In the genomic region with DNA sequence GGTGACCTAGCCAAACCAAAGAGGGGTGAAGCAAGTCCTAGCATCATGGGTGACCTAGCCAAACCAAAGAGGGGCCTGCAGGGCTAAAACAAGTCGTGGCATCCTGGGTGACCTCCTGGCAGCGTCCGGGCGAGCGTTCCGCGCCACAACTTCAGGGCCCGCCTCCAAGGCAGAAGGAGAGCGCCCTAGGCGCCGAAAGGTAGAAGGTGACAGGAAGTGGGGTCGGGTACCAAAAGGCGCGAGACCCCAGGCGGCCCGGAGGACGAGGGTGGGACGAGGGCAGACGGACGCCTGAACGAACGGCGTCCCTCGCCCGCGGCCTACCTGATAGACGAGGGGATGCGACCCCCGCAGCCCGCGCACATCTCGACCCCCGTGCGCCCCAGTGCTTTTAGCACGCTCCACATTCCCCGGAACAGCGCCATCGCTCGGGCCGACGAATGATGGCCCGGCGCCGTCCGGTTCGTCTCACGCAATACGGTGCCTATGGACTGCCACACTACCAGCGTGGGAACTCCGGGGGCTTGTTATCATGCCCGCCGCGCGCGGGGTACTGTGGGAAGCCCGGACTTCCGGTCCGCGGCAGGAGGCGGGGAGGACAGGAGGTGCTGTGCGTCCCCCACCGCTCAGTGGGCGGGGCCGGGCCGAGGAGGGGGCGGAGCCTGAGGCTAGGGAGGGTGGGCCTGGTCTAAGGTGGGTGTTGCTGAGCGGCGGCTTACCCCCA, we compare ENCODE assay signal across 8 mouse cellular contexts. TPM values are rescaled to one million over a fixed set of nuclear protein-coding genes. Genes with fewer than 3 reads are reported as not detected.
DNase-seq lines count a peak whose midpoint lies in the region; ATAC-seq and TF ChIP-seq lines count a peak whose summit lies in the region.

No protein-coding gene starts in this region.

- peak overlapping the region; percentile 98 for H3K9ac ChIP-seq in heart, embryonic 13.5 days
- peak overlapping the region; percentile 92 for H3K9ac ChIP-seq in liver, embryonic 12.5 days
- peak overlapping the region; percentile 92 for H3K9ac ChIP-seq in stomach, embryonic 15.5 days

- peak overlapping the region; percentile 80 for H3K4me2 ChIP-seq in heart, embryonic 13.5 days
- H3K4me2 ChIP-seq in liver, embryonic 12.5 days, result peak overlapping the region; percentile 80
- H3K4me2 ChIP-seq in stomach, embryonic 15.5 days, result peak overlapping the region; percentile 69

- H3K79me2 ChIP-seq in C2C12 (ENCODE audit: control insufficient read depth, insufficient read depth), result peaks cover 34% of the 10 kb centered on the region

- H3K4me3 ChIP-seq in C2C12 (ENCODE audit: insufficient read depth, poor library complexity, severe bottlenecking), result peak overlapping the region; percentile 83
- peak overlapping the region; percentile 98 for H3K4me3 ChIP-seq in erythroblast, embryonic 14.5 days (replicated peaks)
- H3K4me3 ChIP-seq in heart, embryonic 13.5 days, result peak overlapping the region; percentile 97
- H3K4me3 ChIP-seq in liver, embryonic 12.5 days, result peak overlapping the region; percentile 94
- peak overlapping the region; percentile 86 for H3K4me3 ChIP-seq in stomach, embryonic 15.5 days (replicated peaks)

- H3K27me3 ChIP-seq in C2C12 (ENCODE audit: control insufficient read depth, insufficient read depth, insufficient read length), result peaks cover 7% of the 10 kb centered on the region
- H3K27me3 ChIP-seq in erythroblast, embryonic 14.5 days (ENCODE audit: control insufficient read depth), result peaks cover 9% of the 10 kb centered on the region
- H3K27me3 ChIP-seq in heart, embryonic 13.5 days (replicated peaks), result peaks cover 12% of the 10 kb centered on the region; the same call in 1 of the 2 replicates
- H3K27me3 ChIP-seq in liver, embryonic 12.5 days (replicated peaks), result peaks cover 15% of the 10 kb centered on the region
- H3K27me3 ChIP-seq in stomach, embryonic 15.5 days (replicated peaks), result no peaks in the 10 kb centered on the region

- WGBS in heart, embryonic 13.5 days, result under 1% methylated on average over 67 of the region's 68 CpGs
- under 1% methylated on average over 66 of the region's 68 CpGs for WGBS in liver, embryonic 12.5 days (ENCODE audit: insufficient replicate concordance)
- WGBS in stomach, embryonic 15.5 days, result under 1% methylated on average over 67 of the region's 68 CpGs

- ATAC-seq in heart, embryonic 13.5 days (ENCODE audit: extremely low read depth, insufficient number of reproducible peaks, low FRiP score, low TSS enrichment), result peak; percentile 95
- ATAC-seq in liver, embryonic 12.5 days, result peak; percentile 97
- ATAC-seq in stomach, embryonic 15.5 days (ENCODE audit: insufficient read depth, low FRiP score, low read depth), result peak; percentile 98

- peak; percentile 98 for DNase-seq in brain, embryonic 14.5 days (ENCODE audit: low read depth)
- peak; percentile 98 for DNase-seq in kidney, postnatal 10 days
- DNase-seq in natural killer cell, adult 2 months (ENCODE audit: low spot score in 2 of 2), result peak; percentile 95 to 96

- H3K36me3 ChIP-seq in C2C12 (ENCODE audit: control insufficient read depth, insufficient read depth), result peaks cover 34% of the 10 kb centered on the region
- peaks cover 34% of the 10 kb centered on the region for H3K36me3 ChIP-seq in erythroblast, embryonic 14.5 days (ENCODE audit: control insufficient read depth)
- H3K36me3 ChIP-seq in heart, embryonic 13.5 days, result peaks cover 32% of the 10 kb centered on the region
- H3K36me3 ChIP-seq in liver, embryonic 12.5 days, result peaks cover 34% of the 10 kb centered on the region
- peaks cover 18% of the 10 kb centered on the region for H3K36me3 ChIP-seq in stomach, embryonic 15.5 days

- no peak for TF ChIP-seq CTCF in C2C12 (IDR thresholded peaks at IDR 0.05; ENCODE audit: control insufficient read depth, insufficient read depth, insufficient read length)
- no peak for TF ChIP-seq CTCF in brain, embryonic 14.5 days (IDR thresholded peaks at IDR 0.05; ENCODE audit: borderline replicate concordance, extremely low read depth, insufficient read depth, insufficient read length)

- H3K79me3 ChIP-seq in C2C12 (ENCODE audit: low read depth), result peaks cover 23% of the 10 kb centered on the region

- peaks cover 18% of the 10 kb centered on the region for H3K4me1 ChIP-seq in erythroblast, embryonic 14.5 days (ENCODE audit: control insufficient read depth)
- peaks cover 11% of the 10 kb centered on the region for H3K4me1 ChIP-seq in heart, embryonic 13.5 days
- peaks cover 28% of the 10 kb centered on the region for H3K4me1 ChIP-seq in liver, embryonic 12.5 days
- peaks cover 3% of the 10 kb centered on the region; the same call in 1 of the 2 replicates for H3K4me1 ChIP-seq in stomach, embryonic 15.5 days

- no peaks in the 10 kb centered on the region for H3K9me3 ChIP-seq in erythroblast, embryonic 14.5 days (ENCODE audit: control insufficient read depth, low read length)
- no peaks in the 10 kb centered on the region for H3K9me3 ChIP-seq in heart, embryonic 13.5 days
- H3K9me3 ChIP-seq in liver, embryonic 12.5 days (replicated peaks), result no peaks in the 10 kb centered on the region
- H3K9me3 ChIP-seq in stomach, embryonic 15.5 days, result no peaks in the 10 kb centered on the region

- H3K27ac ChIP-seq in heart, embryonic 13.5 days (replicated peaks), result peak overlapping the region; percentile 84
- peak overlapping the region; percentile 81 for H3K27ac ChIP-seq in liver, embryonic 12.5 days
- H3K27ac ChIP-seq in stomach, embryonic 15.5 days, result peak overlapping the region; percentile 70

- TF ChIP-seq POLR2A in brain, embryonic 14.5 days (IDR thresholded peaks at IDR 0.05; ENCODE audit: borderline replicate concordance, extremely low read depth, insufficient read depth, insufficient read length, poor library complexity, severe bottlenecking), result peak; percentile 41; the same call in 1 of the 2 replicates

- peak overlapping the region; percentile 91 for H3ac ChIP-seq in C2C12 (ENCODE audit: control insufficient read depth, insufficient read length, low read depth)

TF ChIP-seq in C2C12, 6 proteins besides CTCF, POLR2A, EP300 and RAD21:
- no peak for TF ChIP-seq MYOD1 (IDR thresholded peaks at IDR 0.05; ENCODE audit: control insufficient read depth, insufficient read length, low read depth)
- TF ChIP-seq MAX (IDR thresholded peaks at IDR 0.05), result no peak
- no peak for TF ChIP-seq MYOG (IDR thresholded peaks at IDR 0.05; ENCODE audit: control insufficient read depth, extremely low read depth, insufficient read length)
- no peak for TF ChIP-seq FOSL1 (IDR thresholded peaks at IDR 0.05; ENCODE audit: insufficient read depth, low read length, poor library complexity, severe bottlenecking)
- TF ChIP-seq USF1 (IDR thresholded peaks at IDR 0.05; ENCODE audit: low read depth), result no peak
- TF ChIP-seq CEBPB (IDR thresholded peaks at IDR 0.05; ENCODE audit: low read depth), result no peak

RNA-seq across cellular contexts. Expression of gene Tfam, which starts 0.4 kb away (rescaled TPM):
- 21.0 TPM for polyA plus RNA-seq in C2C12 (2012; fragmentation: generic; extraction: Trizol)
- 19.2 and 20.4 TPM in 2 replicates for polyA plus RNA-seq in brain, embryonic 14.5 days (2012; rRNA removed)
- polyA plus RNA-seq in erythroblast, embryonic 14.5 days (2012), result 0.28 and 0.43 TPM in 2 replicates
- polyA plus RNA-seq in heart, embryonic 13.5 days (2015; fragmentation: Nextera tagmentation; extraction: Ambion mirVana), result 42.3 and 47.6 TPM in 2 replicates
- polyA plus RNA-seq in liver, embryonic 12.5 days (2016; fragmentation: Nextera tagmentation; extraction: Ambion mirVana), result 51.0 and 59.5 TPM in 2 replicates
- polyA plus RNA-seq in stomach, embryonic 15.5 days (2015; fragmentation: Nextera tagmentation; extraction: Ambion mirVana), result 74.2 and 82.5 TPM in 2 replicates

RNA-seq across cellular contexts. Expression of gene Ube2d1, which starts 47.4 kb away (rescaled TPM):
- polyA plus RNA-seq in C2C12 (2012; fragmentation: generic; extraction: Trizol), result 34.0 TPM
- 239 and 272 TPM in 2 replicates for polyA plus RNA-seq in brain, embryonic 14.5 days (2012; rRNA removed)
- 0.07 TPM in 1 of 2 replicates, not detected in the other for polyA plus RNA-seq in erythroblast, embryonic 14.5 days (2012)
- polyA plus RNA-seq in heart, embryonic 13.5 days (2015; fragmentation: Nextera tagmentation; extraction: Ambion mirVana), result 54.0 and 56.2 TPM in 2 replicates
- polyA plus RNA-seq in liver, embryonic 12.5 days (2016; fragmentation: Nextera tagmentation; extraction: Ambion mirVana), result 12.0 and 12.5 TPM in 2 replicates
- polyA plus RNA-seq in stomach, embryonic 15.5 days (2015; fragmentation: Nextera tagmentation; extraction: Ambion mirVana), result 51.6 and 54.3 TPM in 2 replicates

Comparison
In these comparisons a context has a peak if more than half of its experiments do, and no peak if none do; other contexts are left out.
1. Peak in every context shown above with its lines: DNase-seq, ATAC-seq, H3K4me3 ChIP-seq and H3K27ac ChIP-seq.
2. RNA of gene Tfam, which starts 0.4 kb away (polyA plus RNA-seq): 74.2 to 82.5 TPM in stomach, embryonic 15.5 days, 51.0 to 59.5 TPM in liver, embryonic 12.5 days, 42.3 to 47.6 TPM in heart, embryonic 13.5 days, 21.0 TPM in C2C12 (single experiment) and 19.2 to 20.4 TPM in brain, embryonic 14.5 days; 0.28 to 0.43 TPM in erythroblast, embryonic 14.5 days; every median in the first group is over 10 times any median in the second.
3. RNA of gene Ube2d1, which starts 47.4 kb away (polyA plus RNA-seq): 239 to 272 TPM in brain, embryonic 14.5 days, 54.0 to 56.2 TPM in heart, embryonic 13.5 days, 51.6 to 54.3 TPM in stomach, embryonic 15.5 days, 34.0 TPM in C2C12 (single experiment) and 12.0 to 12.5 TPM in liver, embryonic 12.5 days; 0.07 TPM in erythroblast, embryonic 14.5 days; every median in the first group is over 10 times any median in the second.